Mouse (Mus musculus) liver, postnatal 0 days (tissue): ENCODE results near the gene Chgb. TPM values are rescaled to one million over a fixed set of nuclear protein-coding genes. Genes with fewer than 3 reads are reported as not detected.

Experiments
- ATAC-seq: fragments of 200-750 bp; cut with Nextera tagmentation; 2 replicates; pipeline ENCODE4 v1.8.0; 2017; ENCODE audit warnings: mild to moderate bottlenecking, moderate library complexity
- DNase-seq: peaks from one replicate; pipeline ENCODE4 v3.0.0-alpha.2; 2016
- H3K27ac ChIP-seq: fragments of 300-500 bp; sonication (generic); 2 replicates; pipeline ENCODE4 v1.5.1; 2014; ENCODE audit warnings: antibody characterized with exemption, moderate library complexity, mild to moderate bottlenecking, low read depth
- H3K27me3 ChIP-seq: fragments of 300-500 bp; sonication (generic); 2 replicates; pipeline ENCODE4 v1.6.1; 2014; ENCODE audit warnings: low read length, control low read depth, mixed read lengths; ENCODE audit not compliant: insufficient read depth
- H3K36me3 ChIP-seq: fragments of 300-500 bp; sonication (generic); replicated peaks from 2 replicates; pipeline ENCODE4 v1.6.1; 2014; ENCODE audit warnings: mild to moderate bottlenecking, control low read depth, low read length, moderate library complexity, mixed read lengths; ENCODE audit not compliant: insufficient read depth
- H3K4me1 ChIP-seq: fragments of 300-500 bp; sonication (generic); 2 replicates; pipeline ENCODE4 v1.6.1; 2014; ENCODE audit warnings: antibody characterized with exemption, mild to moderate bottlenecking, control low read depth; ENCODE audit not compliant: insufficient read depth
- H3K4me2 ChIP-seq: fragments of 300-500 bp; sonication (generic); 2 replicates; pipeline ENCODE4 v1.6.1; 2014; ENCODE audit warnings: low read depth, mild to moderate bottlenecking, low read length, moderate library complexity, mixed read lengths
- H3K4me3 ChIP-seq: fragments of 300-500 bp; sonication (generic); 2 replicates; pipeline ENCODE4 v1.5.1; 2014; ENCODE audit warnings: low read depth, low read length
- H3K9ac ChIP-seq: fragments of 300-500 bp; sonication (generic); replicated peaks from 2 replicates; pipeline ENCODE4 v1.6.1; 2014; ENCODE audit warnings: mild to moderate bottlenecking, moderate library complexity
- H3K9me3 ChIP-seq: fragments of 300-500 bp; sonication (generic); 2 replicates; pipeline ENCODE4 v1.6.1; 2016; ENCODE audit warnings: mild to moderate bottlenecking, control low read depth, low read length, mixed read lengths
- CTCF ChIP-seq: sonication (generic); IDR thresholded peaks from 2 replicates; pipeline ENCODE4 v1.5.1; 2016; ENCODE audit warnings: antibody characterized with exemption, low read depth
- EP300 ChIP-seq: IDR thresholded peaks from 2 replicates; pipeline ENCODE4 v1.6.1; 2016; ENCODE audit warnings: antibody characterized with exemption, low read depth, mild to moderate bottlenecking
- WGBS: fragments of 180-500 bp; shearing (Covaris S2); extraction: QIAGEN DNeasy Blood & Tissue Kit; methylation state at CpG from one replicate; pipeline ENCODE4 v1.1.7; 2014; ENCODE audit not compliant: insufficient replicate concordance; 5-methylcytosine and 5-hydroxymethylcytosine counted together
- polyA plus RNA-seq: library from polyadenylated mRNA; unstranded; fragments of >200 nt; fragmentation: Nextera tagmentation; extraction: Ambion mirVana; gene quantifications from 2 replicates; pipeline ENCODE4 v1.2.1, GENCODE M21; 2015

The Chgb gene
- 0.09 TPM in 1 of 2 replicates, not detected in the other for polyA plus RNA-seq

DNA sequence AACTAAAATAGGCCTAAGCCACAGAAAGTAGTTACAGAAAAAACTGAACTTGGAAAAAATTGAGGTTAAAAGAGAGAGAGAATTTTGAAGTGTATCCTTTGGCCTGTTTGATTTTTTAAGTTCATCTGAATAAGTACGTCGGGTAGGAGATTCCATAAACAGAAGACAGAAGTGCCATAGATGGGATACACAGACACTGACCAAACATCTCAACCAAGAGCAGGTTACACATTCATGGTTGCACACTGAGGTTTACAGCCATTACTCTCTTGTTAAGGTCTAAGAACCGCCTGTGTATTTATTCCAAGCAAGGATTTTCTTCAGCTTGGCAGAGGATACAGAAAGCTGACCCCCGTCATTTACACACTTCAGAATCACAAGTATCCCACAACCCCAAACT, at the start of gene Chgb:
TSS of gene Chgb (plus strand) at position 301 of the 400 bp plus-strand sequence.
- ATAC-seq (no peak), DNase-seq (no peak)
- H3K4me1 ChIP-seq: 0 out of 2 replicates have a peak, but pooled peaks cover 3% of the 10 kb centered on the region
- H3K36me3 ChIP-seq: no peaks in the 10 kb centered on the region
- TF ChIP-seq CTCF (no peak), EP300 (no peak)
- H3K9ac ChIP-seq: no peak within 1 kb of the TSS
- WGBS: 16% methylated on average over 4 of the region's 4 CpGs
- peaks cover 12% of the 10 kb centered on the region for H3K27me3 ChIP-seq
- peak within 1 kb of the TSS; percentile 34 for H3K4me3 ChIP-seq
- H3K4me2 ChIP-seq: peak within 1 kb of the TSS; percentile 62
- no peaks in the 10 kb centered on the region for H3K9me3 ChIP-seq
- H3K27ac ChIP-seq: no peak within 1 kb of the TSS

DNA sequence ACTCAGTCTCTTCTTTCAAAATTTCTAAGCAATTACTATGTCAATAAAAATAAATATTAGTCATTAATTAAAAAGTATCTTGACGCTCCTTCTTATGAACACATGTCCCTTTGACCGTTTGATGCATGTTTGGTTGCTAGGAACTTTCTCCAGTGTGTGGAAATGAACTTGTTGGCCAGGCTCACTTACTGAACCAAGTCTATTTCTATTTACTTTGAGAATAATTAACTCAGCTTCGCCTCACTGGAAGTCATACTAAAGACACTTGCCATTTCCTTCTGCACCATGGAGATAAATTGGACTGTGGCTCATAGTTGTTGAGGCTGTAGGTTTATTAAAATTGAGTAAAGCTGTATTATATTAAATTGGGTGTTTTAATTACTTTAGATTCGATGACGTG, 48.1 kb upstream of the Chgb start:
- Histone ChIP-seq H3K4me1 (no peaks in the 10 kb centered on the region), H3K9me3 (no peaks in the 10 kb centered on the region), H3K4me3 (no peak overlapping the region), H3K27me3 (no peaks in the 10 kb centered on the region), H3K36me3 (no peaks in the 10 kb centered on the region), H3K4me2 (no peak overlapping the region), H3K9ac (no peak overlapping the region), H3K27ac (no peak overlapping the region)
- TF ChIP-seq EP300 (no peak), CTCF (no peak)
- 68% methylated on average over 5 of the region's 5 CpGs for WGBS
- DNase-seq (no peak), ATAC-seq (no peak)

DNA sequence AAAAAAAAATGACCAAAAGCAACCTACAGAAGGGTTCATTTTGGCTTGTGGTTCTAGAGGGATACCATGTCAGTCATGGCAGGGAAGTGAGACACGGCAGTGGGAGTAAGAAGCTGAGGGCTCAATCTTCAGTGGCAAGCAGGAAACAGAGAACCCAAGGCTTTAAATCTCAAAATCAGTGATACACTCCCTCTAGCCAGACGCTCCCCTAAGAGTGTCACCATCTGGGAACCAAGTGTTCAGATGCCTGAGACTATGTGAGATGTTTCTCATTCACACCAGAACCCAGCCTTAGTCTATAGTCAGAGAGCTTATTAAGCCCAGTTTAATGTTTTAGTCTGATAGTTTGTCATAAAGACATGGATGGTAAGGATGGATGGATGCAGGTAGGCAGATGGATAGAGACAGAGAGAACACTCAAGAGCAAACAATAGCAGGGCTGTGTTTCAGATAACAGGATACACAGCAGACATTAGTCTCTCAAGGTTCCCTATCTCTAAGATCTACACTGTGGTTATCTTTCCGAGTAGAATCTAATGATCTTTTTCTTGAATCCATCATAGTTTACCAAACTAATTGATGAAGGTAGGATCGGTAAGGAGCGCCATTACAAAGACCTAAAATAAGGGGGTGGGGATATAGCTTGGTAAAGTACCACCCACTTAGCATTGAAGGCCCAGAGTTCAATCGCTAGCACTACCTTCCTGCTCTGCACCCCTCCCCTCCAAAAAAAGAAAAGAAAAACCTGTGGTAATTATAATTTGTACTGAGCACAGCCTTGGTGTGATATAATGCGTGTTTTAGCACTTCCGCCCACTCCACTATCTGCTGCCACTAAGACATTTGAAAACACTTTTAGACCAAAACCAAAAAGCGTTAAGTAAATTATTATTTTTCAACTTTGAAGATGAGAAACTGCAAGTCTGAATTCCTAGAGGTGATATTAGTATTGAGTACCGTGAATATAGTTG, 47.2 kb upstream of the Chgb start:
- Histone ChIP-seq H3K9me3 (no peaks in the 10 kb centered on the region), H3K4me3 (no peak overlapping the region), H3K36me3 (no peaks in the 10 kb centered on the region), H3K9ac (no peak overlapping the region), H3K4me1 (no peaks in the 10 kb centered on the region), H3K4me2 (no peak overlapping the region), H3K27ac (no peak overlapping the region), H3K27me3 (no peaks in the 10 kb centered on the region)
- ATAC-seq (no peak), DNase-seq (no peak)
- no peak for TF ChIP-seq EP300
- TF ChIP-seq CTCF: no peak
- 79% methylated on average over 10 of the region's 10 CpGs for WGBS

DNA sequence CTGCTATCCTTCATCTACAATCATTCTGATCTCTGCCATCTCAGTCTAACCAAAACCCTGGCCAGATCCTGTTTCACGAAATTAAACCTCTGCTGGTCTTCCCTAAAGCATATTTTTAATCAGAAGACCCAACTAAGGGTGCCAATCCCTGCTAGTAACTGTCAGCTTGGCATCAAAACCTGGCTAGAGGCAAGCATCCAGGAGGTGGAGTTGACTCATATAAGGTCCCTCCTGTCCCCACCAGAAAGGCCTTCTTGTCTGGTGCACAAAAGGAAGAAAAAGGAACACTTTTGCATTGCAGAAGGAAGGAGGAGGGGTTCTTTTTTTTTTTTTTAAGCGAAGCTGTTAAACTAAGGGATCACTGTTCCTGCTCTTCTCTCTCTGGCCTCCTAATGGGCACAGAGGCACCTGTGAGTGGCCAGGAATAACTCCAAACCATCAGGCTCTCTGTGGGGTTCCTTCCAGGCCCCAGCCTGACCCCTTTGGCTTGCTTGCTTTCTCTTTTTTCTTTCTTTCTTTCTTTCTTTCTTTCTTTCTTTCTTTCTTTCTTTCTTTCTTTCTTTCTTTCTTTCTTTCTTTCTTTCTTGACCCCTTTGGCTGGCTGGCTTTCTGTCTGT, 42.2 kb upstream of the Chgb start:
- Histone ChIP-seq H3K4me3 (no peak overlapping the region), H3K4me2 (no peak overlapping the region), H3K9ac (no peak overlapping the region), H3K4me1 (no peaks in the 10 kb centered on the region), H3K36me3 (no peaks in the 10 kb centered on the region), H3K27ac (no peak overlapping the region), H3K9me3 (no peaks in the 10 kb centered on the region), H3K27me3 (no peaks in the 10 kb centered on the region)
- DNase-seq: no peak
- 49% methylated on average over 2 of the region's 2 CpGs for WGBS
- ATAC-seq: no peak
- TF ChIP-seq CTCF (no peak), EP300 (no peak)

DNA sequence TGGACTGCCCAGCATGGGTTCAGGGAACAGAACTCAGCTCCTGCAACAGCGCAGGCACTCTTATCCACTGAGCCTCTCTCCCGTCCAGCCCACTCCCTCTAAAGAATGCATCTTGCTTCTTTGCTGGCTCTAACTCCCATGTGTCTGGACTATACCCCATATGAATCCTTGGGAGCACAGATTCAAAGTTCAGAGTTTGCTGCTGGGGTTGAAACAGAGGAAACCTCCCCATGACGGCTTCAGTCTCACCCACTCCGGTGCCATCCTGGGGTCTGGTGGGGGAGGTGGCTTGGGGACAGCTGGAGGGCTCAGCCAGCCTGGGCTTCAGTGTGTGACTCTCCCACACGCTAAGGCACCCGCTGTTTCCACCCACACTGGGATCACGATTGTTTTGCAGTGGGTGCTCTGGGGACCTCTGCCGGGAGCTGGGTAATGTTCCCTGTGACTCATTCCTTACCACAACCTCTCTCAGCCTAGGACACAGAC, 39.2 kb upstream of the Chgb start:
- H3K27me3 ChIP-seq: no peaks in the 10 kb centered on the region
- H3K9me3 ChIP-seq: no peaks in the 10 kb centered on the region
- no peak overlapping the region for H3K4me3 ChIP-seq
- no peaks in the 10 kb centered on the region for H3K36me3 ChIP-seq
- no peak overlapping the region for H3K4me2 ChIP-seq
- no peaks in the 10 kb centered on the region for H3K4me1 ChIP-seq
- DNase-seq (no peak), ATAC-seq (no peak)
- H3K27ac ChIP-seq: no peak overlapping the region
- H3K9ac ChIP-seq: no peak overlapping the region
- WGBS: 73% methylated on average over 8 of the region's 8 CpGs
- TF ChIP-seq EP300 (no peak), CTCF (no peak)

DNA sequence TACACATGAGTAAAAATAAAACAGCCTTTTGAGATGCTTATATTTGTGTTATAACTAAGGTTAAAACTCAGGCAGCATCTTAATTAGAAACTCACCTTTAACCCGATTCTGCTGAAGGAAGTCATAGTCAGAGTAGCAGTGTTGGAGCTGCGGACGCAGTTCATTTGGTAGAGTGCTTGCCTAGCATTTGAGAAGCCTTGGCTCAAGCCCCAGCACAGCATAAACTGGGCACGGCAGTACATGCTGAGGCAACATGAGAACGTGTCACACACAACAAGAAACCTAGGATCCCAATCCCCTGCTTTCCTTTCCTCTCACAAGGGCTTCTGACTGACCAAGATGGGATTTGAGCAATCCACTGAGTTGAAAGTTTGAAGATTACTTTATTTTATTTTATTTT, 36.2 kb upstream of the Chgb start:
- H3K4me2 ChIP-seq: no peak overlapping the region
- no peaks in the 10 kb centered on the region for H3K36me3 ChIP-seq
- H3K27me3 ChIP-seq: no peaks in the 10 kb centered on the region
- no peaks in the 10 kb centered on the region for H3K4me1 ChIP-seq
- H3K27ac ChIP-seq: no peak overlapping the region
- H3K9me3 ChIP-seq: no peaks in the 10 kb centered on the region
- H3K9ac ChIP-seq: no peak overlapping the region
- 87% methylated on average over 5 of the region's 5 CpGs for WGBS
- no peak overlapping the region for H3K4me3 ChIP-seq
- no peak for DNase-seq
- TF ChIP-seq CTCF: no peak
- no peak for TF ChIP-seq EP300
- ATAC-seq: no peak
